Mouse (Mus musculus): ENCODE results near the gene Mrpl2. TPM values are rescaled to one million over a fixed set of nuclear protein-coding genes. Genes with fewer than 3 reads are reported as not detected.
A peak's percentile ranks its signal among the peaks of the same experiment; 100 is the strongest.

Mrpl2 gene
- polyA plus RNA-seq, 1 experiment from 2014 or later: 67.9 TPM

DNA sequence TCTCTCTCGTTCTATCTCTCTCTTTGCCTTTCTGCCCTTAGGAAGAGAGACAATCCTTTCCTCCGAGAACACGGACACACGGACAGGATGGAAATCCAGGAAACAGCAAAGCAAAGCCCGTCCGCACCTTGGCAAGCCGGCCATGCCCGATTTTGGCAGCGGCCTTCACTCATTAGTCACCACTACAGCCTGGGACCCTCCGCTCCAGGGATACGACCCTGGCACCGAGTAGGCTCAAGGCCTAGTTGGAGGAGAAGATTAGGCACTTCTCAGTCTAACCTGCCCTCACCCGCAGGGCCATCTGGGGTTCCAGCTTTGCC, 17.6 kb upstream of the Mrpl2 start:
- WGBS (ENCODE audit: insufficient replicate concordance): under 1% methylated on average over 13 of the region's 13 CpGs
- Histone ChIP-seq H3K9me3 (replicated peaks) (no peaks in the 10 kb centered on the region), H3K27me3 (peaks cover 52% of the 10 kb centered on the region), H3K4me3 (replicated peaks) (peak overlapping the region; percentile 62), H3K36me3 (replicated peaks) (no peaks in the 10 kb centered on the region), H3K4me1 (replicated peaks) (peaks cover 13% of the 10 kb centered on the region), H3K4me2 (peak overlapping the region; percentile 66), H3K9ac (peak overlapping the region; percentile 48), H3K27ac (replicated peaks) (no peak overlapping the region)
- no peak for ATAC-seq (ENCODE audit: insufficient read depth)

DNA sequence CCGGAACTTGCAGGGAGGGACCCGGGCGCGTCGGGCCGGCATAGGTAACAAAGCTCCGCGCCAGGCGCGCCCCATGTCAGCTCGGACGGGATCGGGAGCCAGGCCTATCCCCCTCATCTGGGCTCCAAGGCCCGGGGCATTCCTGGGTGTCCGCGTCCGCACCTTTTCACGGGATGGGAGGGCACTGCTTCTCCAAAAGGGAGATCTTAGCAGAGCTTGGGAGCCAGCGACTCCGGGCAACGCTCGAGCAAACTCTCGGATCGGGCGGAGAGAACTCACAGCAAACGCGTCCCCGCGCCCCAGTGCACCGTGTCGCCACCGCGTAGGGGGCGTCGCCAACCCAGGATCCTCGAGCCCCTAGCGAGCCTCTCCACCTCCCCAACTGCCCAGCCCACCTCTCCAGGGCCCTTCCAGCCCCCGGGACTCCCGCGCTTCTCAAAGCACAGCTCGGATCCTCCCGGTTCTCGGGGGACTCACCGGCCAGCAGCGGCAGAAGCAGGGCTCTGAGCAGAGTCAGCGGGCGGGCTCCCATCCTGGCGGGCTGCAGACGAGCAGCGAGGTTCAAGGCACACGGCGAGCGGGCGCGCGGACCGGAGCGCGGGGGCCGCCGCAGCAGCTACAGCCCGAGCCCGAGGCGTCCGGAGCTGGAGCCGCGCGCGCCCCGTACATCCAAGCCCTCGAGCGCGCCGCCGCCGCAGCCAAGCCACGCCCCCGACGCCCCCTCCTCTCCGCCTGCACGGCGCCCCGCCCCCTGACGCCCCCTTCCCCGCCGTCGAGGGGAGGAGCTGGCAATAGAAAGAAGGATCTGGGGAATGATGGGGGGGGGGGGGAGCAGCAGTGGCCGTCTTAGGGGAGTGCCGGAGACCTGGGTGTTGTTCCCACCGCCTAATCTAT, 17.0 kb upstream of the Mrpl2 start, which contains the start of gene Ptk7:
Ptk7 (minus strand) TSS at position 714 of the 894 bp plus-strand sequence.
- under 1% methylated on average over 85 of the region's 90 CpGs for WGBS (ENCODE audit: insufficient replicate concordance)
- Histone ChIP-seq H3K4me3 (replicated peaks) (peak within 1 kb of the TSS; percentile 62), H3K4me1 (replicated peaks) (peaks cover 13% of the 10 kb centered on the region), H3K36me3 (replicated peaks) (no peaks in the 10 kb centered on the region), H3K4me2 (peak within 1 kb of the TSS; percentile 66), H3K9me3 (replicated peaks) (no peaks in the 10 kb centered on the region), H3K9ac (peak within 1 kb of the TSS; percentile 48), H3K27ac (replicated peaks) (peak within 1 kb of the TSS; percentile 48; the same call in 1 of the 2 replicates), H3K27me3 (peaks cover 52% of the 10 kb centered on the region)
- ATAC-seq (ENCODE audit: insufficient read depth): peak; percentile 36; the same call in 1 of the 2 replicates

DNA sequence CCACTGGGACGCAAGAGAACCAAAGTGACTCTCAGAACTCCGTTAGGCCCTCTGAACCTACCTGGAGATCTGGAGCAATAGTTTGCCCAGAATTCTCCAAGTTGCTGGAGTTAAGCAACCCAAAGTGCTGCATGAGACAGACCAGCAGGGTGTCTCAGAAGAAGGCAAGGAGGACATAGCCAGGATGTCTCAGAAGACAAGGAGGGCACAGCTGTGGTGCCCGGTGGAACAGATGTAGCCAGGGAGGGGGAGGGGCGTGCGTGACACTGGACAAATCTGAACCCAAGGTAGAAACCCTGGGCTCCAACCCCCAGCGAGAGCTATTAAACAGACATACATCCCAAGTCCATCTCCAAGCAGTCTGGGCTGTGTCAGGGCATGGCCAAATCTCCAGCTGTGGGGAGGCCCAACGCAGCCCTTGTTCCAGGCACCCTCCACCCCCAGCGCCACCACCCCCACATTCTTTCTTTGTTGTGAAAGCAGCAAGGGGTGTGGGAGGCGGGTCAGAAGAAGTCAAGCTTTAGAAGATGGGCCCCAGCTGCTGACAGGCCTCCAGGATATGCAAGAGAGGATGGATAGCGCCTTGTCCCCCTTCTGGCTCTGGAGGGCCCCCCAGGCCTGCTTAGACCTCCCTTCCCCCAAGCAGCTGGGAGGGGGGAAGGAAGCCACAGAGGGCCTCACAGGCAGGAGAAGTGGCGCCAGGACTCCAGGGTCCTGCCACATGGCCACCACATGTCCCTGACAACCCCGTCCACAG, 16.2 kb upstream of the Mrpl2 start:
- 0 out of 2 replicates have a peak, but pooled peaks have one; percentile 13 for ATAC-seq (ENCODE audit: insufficient read depth)
- Histone ChIP-seq H3K27me3 (peaks cover 52% of the 10 kb centered on the region), H3K9me3 (replicated peaks) (no peaks in the 10 kb centered on the region), H3K9ac (no peak overlapping the region), H3K36me3 (replicated peaks) (no peaks in the 10 kb centered on the region), H3K4me2 (peak overlapping the region; percentile 66), H3K27ac (replicated peaks) (0 out of 2 replicates have a peak overlapping the region, but pooled peaks have one; percentile 6), H3K4me3 (replicated peaks) (peak overlapping the region; percentile 62), H3K4me1 (replicated peaks) (peaks cover 9% of the 10 kb centered on the region)
- WGBS (ENCODE audit: insufficient replicate concordance): 19% methylated on average over 12 of the region's 12 CpGs

DNA sequence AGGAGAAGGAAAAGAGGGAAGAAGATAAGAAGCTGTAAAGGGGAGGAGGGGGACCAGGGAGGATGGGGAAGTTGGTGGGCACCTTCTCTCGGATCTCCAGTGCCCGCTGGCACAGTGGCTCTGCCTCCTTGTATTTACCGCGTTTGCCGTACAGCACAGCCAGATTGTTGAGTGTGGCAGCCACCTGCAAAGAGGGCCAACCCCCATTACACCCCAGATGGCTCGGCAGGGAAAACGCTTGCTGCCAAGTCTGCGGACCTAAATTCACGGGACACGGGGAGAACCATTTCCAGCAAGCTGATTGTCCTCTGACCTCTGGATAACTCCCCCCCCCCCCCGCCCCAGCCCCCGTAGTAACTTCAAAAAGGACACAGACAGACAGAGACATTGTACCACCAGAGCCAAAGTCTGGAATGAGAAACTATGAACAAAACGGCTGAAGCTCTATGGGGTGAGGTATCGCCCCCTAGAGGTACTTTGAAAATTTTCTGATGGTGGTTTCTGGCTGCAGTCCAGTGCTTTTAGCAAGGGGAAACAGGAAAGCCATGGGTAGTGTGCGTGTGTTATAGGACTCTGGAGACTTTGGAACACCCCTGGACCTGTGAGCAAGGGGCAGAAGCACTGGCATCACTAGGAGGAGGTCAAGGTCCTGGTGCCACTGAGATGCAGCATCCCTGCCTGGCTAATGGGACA, 9.1 kb upstream of the Mrpl2 start:
- Histone ChIP-seq H3K9me3 (replicated peaks) (no peaks in the 10 kb centered on the region), H3K9ac (no peak overlapping the region), H3K27ac (replicated peaks) (no peak overlapping the region), H3K36me3 (replicated peaks) (no peaks in the 10 kb centered on the region), H3K4me1 (replicated peaks) (peaks cover 9% of the 10 kb centered on the region; the same call in 1 of the 2 replicates), H3K4me2 (peak overlapping the region; percentile 35; the same call in 1 of the 2 replicates), H3K27me3 (no peaks in the 10 kb centered on the region), H3K4me3 (replicated peaks) (no peak overlapping the region)
- WGBS (ENCODE audit: insufficient replicate concordance): 25% methylated on average over 15 of the region's 15 CpGs
- ATAC-seq (ENCODE audit: insufficient read depth): no peak

DNA sequence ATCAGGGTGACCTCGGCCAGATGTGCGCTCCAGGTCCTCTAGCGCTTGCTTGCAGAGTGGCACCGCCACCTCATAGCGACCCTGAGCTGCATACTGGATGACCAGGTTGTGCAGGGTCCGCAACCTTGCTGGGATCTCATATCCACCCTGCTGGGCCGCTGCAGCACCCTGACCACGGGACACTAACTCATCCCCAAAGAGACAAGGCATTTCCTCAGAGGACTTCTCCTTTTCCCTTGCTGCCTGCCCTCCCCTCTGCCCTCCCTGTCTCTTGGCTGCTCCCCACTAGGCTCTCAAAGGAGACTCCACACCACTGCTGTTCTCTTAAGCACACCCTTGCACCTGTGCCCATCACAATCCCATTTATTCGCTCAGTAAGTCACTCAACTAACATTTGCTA, 6.1 kb upstream of the Mrpl2 start:
- no peak overlapping the region for H3K9ac ChIP-seq
- ATAC-seq (ENCODE audit: insufficient read depth): no peak
- 36% methylated on average over 9 of the region's 9 CpGs for WGBS (ENCODE audit: insufficient replicate concordance)
- H3K36me3 ChIP-seq (replicated peaks): no peaks in the 10 kb centered on the region
- no peaks in the 10 kb centered on the region for H3K9me3 ChIP-seq (replicated peaks)
- H3K27me3 ChIP-seq: no peaks in the 10 kb centered on the region
- peaks cover 19% of the 10 kb centered on the region for H3K4me1 ChIP-seq (replicated peaks)
- no peak overlapping the region; the same call in 1 of the 2 replicates for H3K4me2 ChIP-seq
- no peak overlapping the region for H3K4me3 ChIP-seq (replicated peaks)
- H3K27ac ChIP-seq (replicated peaks): no peak overlapping the region

DNA sequence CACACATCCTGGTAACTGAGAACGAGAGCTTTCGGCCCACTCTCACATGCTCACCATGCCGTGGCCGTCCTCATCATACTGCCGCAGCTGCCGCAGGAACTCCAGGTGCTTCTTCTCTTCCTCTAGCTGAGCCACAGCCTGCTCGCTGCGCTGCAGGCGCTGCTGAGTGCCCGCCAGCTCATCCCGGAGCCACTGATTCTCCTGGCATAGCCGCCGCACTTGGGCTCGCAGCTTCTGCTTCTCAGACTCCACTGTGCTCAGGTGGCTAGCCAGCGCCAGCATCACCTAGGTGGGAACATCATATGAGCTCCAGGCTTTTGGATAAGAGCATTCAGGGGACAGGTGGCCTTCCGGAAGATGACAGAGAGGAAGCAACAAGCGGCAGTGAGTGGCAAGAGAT, 4.0 kb upstream of the Mrpl2 start:
- no peak overlapping the region for H3K4me3 ChIP-seq (replicated peaks)
- 81% methylated on average over 17 of the region's 17 CpGs for WGBS (ENCODE audit: insufficient replicate concordance)
- H3K4me2 ChIP-seq: no peak overlapping the region
- peaks cover 28% of the 10 kb centered on the region for H3K4me1 ChIP-seq (replicated peaks)
- H3K9me3 ChIP-seq (replicated peaks): no peaks in the 10 kb centered on the region
- no peak overlapping the region for H3K9ac ChIP-seq
- no peak overlapping the region for H3K27ac ChIP-seq (replicated peaks)
- H3K27me3 ChIP-seq: no peaks in the 10 kb centered on the region
- no peak for ATAC-seq (ENCODE audit: insufficient read depth)
- H3K36me3 ChIP-seq (replicated peaks): no peaks in the 10 kb centered on the region

DNA sequence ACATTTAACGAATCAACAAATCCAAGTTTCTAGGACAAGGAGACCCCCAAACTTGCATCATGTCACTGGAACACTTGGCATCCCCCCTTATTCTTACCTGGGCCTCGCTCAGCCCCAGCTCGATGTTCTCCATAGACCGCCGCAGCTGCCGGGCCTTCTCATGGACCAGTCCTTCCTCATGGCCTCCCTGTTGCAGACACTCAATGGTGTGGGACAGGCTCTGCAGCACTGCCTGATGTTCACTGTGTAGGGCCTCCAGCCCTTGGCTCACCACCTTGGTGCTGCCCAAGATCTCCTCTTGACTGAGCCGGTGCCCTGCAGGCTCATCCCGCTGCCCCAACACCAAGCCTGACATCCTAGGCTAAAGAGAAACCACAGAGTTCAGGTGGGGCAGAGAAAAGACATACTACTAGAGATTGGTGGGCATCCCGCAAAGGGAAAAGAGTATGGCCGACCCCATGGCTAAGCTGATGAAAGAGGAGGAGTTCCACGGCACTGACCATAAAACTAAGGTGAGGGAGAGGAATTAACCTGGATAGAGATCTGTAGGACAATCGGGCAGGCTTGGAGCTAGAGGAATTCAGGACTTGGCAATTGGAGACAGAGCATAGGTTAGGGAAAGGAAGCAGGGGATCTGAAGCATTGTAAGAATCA, 1.8 kb upstream of the Mrpl2 start:
- WGBS (ENCODE audit: insufficient replicate concordance): 75% methylated on average over 12 of the region's 12 CpGs
- Histone ChIP-seq H3K4me1 (replicated peaks) (peaks cover 32% of the 10 kb centered on the region), H3K27ac (replicated peaks) (0 out of 2 replicates have a peak overlapping the region, but pooled peaks have one; percentile 81), H3K4me3 (replicated peaks) (peak overlapping the region; percentile 78), H3K27me3 (no peaks in the 10 kb centered on the region), H3K9me3 (replicated peaks) (no peaks in the 10 kb centered on the region), H3K36me3 (replicated peaks) (peaks cover 13% of the 10 kb centered on the region), H3K9ac (no peak overlapping the region), H3K4me2 (peak overlapping the region; percentile 92)
- no peak for ATAC-seq (ENCODE audit: insufficient read depth)

DNA sequence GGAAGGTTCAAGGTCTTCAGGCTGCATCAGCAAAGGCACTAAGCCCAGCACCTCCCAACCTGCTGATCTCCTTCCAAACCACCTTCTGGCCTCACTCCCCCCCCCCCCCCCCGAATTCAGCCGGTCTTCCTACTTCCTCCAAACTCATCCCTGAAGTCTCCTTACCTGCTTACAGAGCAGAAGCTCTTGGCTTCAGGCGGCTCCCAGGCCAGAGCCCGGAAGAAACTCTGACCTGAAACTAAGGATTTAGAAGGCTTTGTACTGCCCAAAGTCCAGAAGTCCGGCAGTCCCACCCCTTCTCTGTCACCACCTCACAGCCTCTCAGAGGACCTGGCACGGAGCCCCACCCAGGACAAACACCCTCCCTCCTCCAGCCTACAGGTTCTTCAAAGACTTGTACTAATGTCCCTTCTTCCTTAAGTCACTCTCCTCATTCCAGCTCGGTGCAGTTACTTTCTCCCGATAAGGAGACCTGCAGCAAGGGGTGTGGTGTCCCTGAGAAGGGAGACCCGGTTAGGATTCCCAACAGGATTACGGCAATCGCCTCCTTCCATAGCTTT, 1.0 kb upstream of the Mrpl2 start:
- Histone ChIP-seq H3K36me3 (replicated peaks) (peaks cover 13% of the 10 kb centered on the region), H3K27ac (replicated peaks) (peak overlapping the region; percentile 81), H3K9ac (peak overlapping the region; percentile 64), H3K4me2 (peak overlapping the region; percentile 92), H3K9me3 (replicated peaks) (no peaks in the 10 kb centered on the region), H3K4me3 (replicated peaks) (peak overlapping the region; percentile 78), H3K4me1 (replicated peaks) (peaks cover 36% of the 10 kb centered on the region), H3K27me3 (no peaks in the 10 kb centered on the region)
- 0 out of 2 replicates have a peak, but pooled peaks have one; percentile 10 for ATAC-seq (ENCODE audit: insufficient read depth)
- WGBS (ENCODE audit: insufficient replicate concordance): 12% methylated on average over 11 of the region's 11 CpGs

DNA sequence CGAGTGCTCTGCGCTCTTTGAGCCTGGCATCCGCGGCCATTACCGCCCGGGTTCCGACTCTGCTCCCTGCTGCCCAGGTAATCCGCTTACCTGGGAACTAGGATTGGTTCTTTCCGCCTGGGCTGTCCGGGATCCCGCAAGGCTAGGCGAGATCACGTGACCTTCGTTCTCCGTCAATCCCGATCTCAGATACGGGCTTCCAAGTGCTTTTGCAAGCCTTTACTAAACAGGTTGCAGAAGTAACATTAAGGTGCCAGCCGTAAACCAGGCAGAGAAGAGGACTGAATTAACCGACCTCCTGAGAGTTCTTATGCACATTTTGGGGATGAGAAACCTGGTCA, 263 bp downstream of the Mrpl2 start:
- H3K4me2 ChIP-seq: peak overlapping the region; percentile 92
- H3K4me1 ChIP-seq (replicated peaks): peaks cover 48% of the 10 kb centered on the region
- H3K9ac ChIP-seq: peak overlapping the region; percentile 73
- no peaks in the 10 kb centered on the region for H3K27me3 ChIP-seq
- peak; percentile 41 for ATAC-seq (ENCODE audit: insufficient read depth)
- H3K4me3 ChIP-seq (replicated peaks): peak overlapping the region; percentile 78
- 1% methylated on average over 19 of the region's 19 CpGs for WGBS (ENCODE audit: insufficient replicate concordance)
- H3K27ac ChIP-seq (replicated peaks): peak overlapping the region; percentile 72
- peaks cover 13% of the 10 kb centered on the region for H3K36me3 ChIP-seq (replicated peaks)
- H3K9me3 ChIP-seq (replicated peaks): no peaks in the 10 kb centered on the region

DNA sequence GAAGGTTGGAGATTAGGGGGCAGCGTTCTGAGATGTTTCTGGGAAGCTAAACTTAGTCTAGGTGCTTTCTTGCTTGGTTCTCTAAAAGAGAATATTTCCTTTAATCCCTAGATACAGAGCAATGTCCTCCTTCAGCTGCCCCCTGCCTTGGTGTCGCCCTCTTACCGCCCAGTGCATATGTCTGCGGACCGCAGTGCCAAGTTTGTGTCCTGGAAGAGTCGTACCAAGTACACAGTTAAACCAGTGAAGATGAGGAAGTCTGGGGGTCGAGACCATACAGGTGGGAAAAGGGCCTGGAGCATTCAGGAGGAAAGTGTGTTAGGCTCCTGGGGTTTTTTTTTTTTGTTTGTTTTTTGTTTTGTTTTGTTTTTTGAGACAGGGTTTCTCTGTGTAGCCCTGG, 1.2 kb downstream of the Mrpl2 start:
- Histone ChIP-seq H3K9me3 (replicated peaks) (no peaks in the 10 kb centered on the region), H3K27me3 (no peaks in the 10 kb centered on the region), H3K9ac (0 out of 2 replicates have a peak overlapping the region, but pooled peaks have one; percentile 73), H3K4me3 (replicated peaks) (peak overlapping the region; percentile 78; the same call in 1 of the 2 replicates), H3K4me1 (replicated peaks) (peaks cover 57% of the 10 kb centered on the region), H3K4me2 (peak overlapping the region; percentile 92), H3K36me3 (replicated peaks) (peaks cover 13% of the 10 kb centered on the region), H3K27ac (replicated peaks) (no peak overlapping the region)
- no peak for ATAC-seq (ENCODE audit: insufficient read depth)
- WGBS (ENCODE audit: insufficient replicate concordance): 81% methylated on average over 7 of the region's 7 CpGs

Measured in liver, embryonic 15.5 days (tissue).